Mouse (Mus musculus) liver, postnatal 0 days (tissue): ENCODE data around the gene Mgmt. TPM values are rescaled to one million over a fixed set of nuclear protein-coding genes. Genes with fewer than 3 reads are reported as not detected.

Source experiments
- ATAC-seq: fragments of 200-750 bp; cut with Nextera tagmentation; 2 replicates; pipeline ENCODE4 v1.8.0; 2017; ENCODE audit warnings: mild to moderate bottlenecking, moderate library complexity
- DNase-seq: peaks from one replicate; pipeline ENCODE4 v3.0.0-alpha.2; 2016
- H3K27ac ChIP-seq: fragments of 300-500 bp; sonication (generic); 2 replicates; pipeline ENCODE4 v1.5.1; 2014; ENCODE audit warnings: antibody characterized with exemption, moderate library complexity, mild to moderate bottlenecking, low read depth
- H3K27me3 ChIP-seq: fragments of 300-500 bp; sonication (generic); 2 replicates; pipeline ENCODE4 v1.6.1; 2014; ENCODE audit warnings: low read length, control low read depth, mixed read lengths; ENCODE audit not compliant: insufficient read depth
- H3K36me3 ChIP-seq: fragments of 300-500 bp; sonication (generic); replicated peaks from 2 replicates; pipeline ENCODE4 v1.6.1; 2014; ENCODE audit warnings: mild to moderate bottlenecking, control low read depth, low read length, moderate library complexity, mixed read lengths; ENCODE audit not compliant: insufficient read depth
- H3K4me1 ChIP-seq: fragments of 300-500 bp; sonication (generic); 2 replicates; pipeline ENCODE4 v1.6.1; 2014; ENCODE audit warnings: antibody characterized with exemption, mild to moderate bottlenecking, control low read depth; ENCODE audit not compliant: insufficient read depth
- H3K4me2 ChIP-seq: fragments of 300-500 bp; sonication (generic); 2 replicates; pipeline ENCODE4 v1.6.1; 2014; ENCODE audit warnings: low read depth, mild to moderate bottlenecking, low read length, moderate library complexity, mixed read lengths
- H3K4me3 ChIP-seq: fragments of 300-500 bp; sonication (generic); 2 replicates; pipeline ENCODE4 v1.5.1; 2014; ENCODE audit warnings: low read depth, low read length
- H3K9ac ChIP-seq: fragments of 300-500 bp; sonication (generic); replicated peaks from 2 replicates; pipeline ENCODE4 v1.6.1; 2014; ENCODE audit warnings: mild to moderate bottlenecking, moderate library complexity
- H3K9me3 ChIP-seq: fragments of 300-500 bp; sonication (generic); 2 replicates; pipeline ENCODE4 v1.6.1; 2016; ENCODE audit warnings: mild to moderate bottlenecking, control low read depth, low read length, mixed read lengths
- CTCF ChIP-seq: sonication (generic); IDR thresholded peaks from 2 replicates; pipeline ENCODE4 v1.5.1; 2016; ENCODE audit warnings: antibody characterized with exemption, low read depth
- EP300 ChIP-seq: IDR thresholded peaks from 2 replicates; pipeline ENCODE4 v1.6.1; 2016; ENCODE audit warnings: antibody characterized with exemption, low read depth, mild to moderate bottlenecking
- WGBS: fragments of 180-500 bp; shearing (Covaris S2); extraction: QIAGEN DNeasy Blood & Tissue Kit; methylation state at CpG from one replicate; pipeline ENCODE4 v1.1.7; 2014; ENCODE audit not compliant: insufficient replicate concordance; 5-methylcytosine and 5-hydroxymethylcytosine counted together
- polyA plus RNA-seq: library from polyadenylated mRNA; unstranded; fragments of >200 nt; fragmentation: Nextera tagmentation; extraction: Ambion mirVana; gene quantifications from 2 replicates; pipeline ENCODE4 v1.2.1, GENCODE M21; 2015

The Mgmt gene
- polyA plus RNA-seq, 1 experiment from 2014 or later, result 3.0 TPM

DNA sequence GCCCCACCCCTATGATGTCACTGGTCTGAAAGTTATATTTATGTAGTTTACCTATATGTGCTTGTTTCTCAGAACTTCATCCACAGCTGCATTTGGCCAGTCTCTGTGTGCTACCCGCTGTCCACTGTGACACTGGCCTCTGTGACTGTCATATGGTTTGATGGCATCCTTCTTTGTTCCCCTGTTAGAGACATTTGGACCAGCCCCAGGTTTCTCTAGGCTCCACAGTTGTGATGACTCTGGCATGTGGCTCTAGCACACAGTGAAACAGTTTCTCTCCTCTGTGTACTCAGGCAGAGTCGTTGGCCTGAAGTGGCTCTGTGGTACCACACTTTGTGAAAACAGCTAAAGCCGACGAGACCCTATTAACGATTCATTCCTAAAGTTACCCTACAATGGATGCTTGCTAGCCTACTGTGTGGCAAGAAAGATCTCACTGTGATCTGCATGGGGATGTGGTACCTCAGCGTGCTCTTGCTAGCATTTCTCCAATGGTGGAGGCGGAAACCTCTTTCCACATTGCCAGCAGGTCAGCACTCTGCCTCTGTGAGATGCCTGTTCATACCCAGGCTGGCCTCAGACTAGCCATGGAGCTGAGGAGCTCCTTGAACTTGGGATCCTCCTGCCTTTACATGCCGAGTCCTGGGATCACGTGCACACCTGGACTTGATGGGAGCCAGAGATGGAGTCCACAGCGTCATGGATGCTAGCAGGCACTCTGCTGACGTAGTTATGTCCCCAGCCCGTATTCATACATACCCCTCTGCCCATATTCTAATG is 26.8 kb downstream of the Mgmt start:
- TF ChIP-seq CTCF (no peak), EP300 (no peak)
- 82% methylated on average over 12 of the region's 12 CpGs for WGBS
- no peak overlapping the region for H3K27ac ChIP-seq

DNA sequence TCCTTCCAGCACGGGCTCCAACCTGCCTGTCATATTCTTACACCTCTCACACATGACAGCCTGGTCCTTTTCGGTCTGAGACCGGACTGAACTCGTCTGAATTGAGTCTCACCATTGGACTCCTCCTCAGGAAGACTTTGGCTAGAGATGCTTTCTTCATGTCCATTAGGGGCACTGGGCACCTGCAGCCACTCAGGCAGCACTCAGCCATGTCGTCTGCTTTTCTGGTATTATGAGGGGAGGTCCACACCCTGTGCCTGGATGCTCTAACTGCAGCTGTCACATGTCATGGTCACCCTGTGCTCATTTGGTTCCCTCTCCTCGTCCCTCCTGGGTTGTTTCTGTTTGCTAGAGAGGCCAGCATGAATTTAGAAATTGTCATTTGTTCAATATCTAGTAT is 27.8 kb downstream of the Mgmt start:
- no peak overlapping the region for H3K9ac ChIP-seq
- no peak for TF ChIP-seq EP300
- no peak for TF ChIP-seq CTCF
- H3K4me3 ChIP-seq, result no peak overlapping the region
- no peaks in the 10 kb centered on the region for H3K4me1 ChIP-seq
- ATAC-seq (no peak), DNase-seq (no peak)
- no peaks in the 10 kb centered on the region for H3K9me3 ChIP-seq
- no peaks in the 10 kb centered on the region for H3K36me3 ChIP-seq
- no peaks in the 10 kb centered on the region for H3K27me3 ChIP-seq
- H3K4me2 ChIP-seq, result no peak overlapping the region
- H3K27ac ChIP-seq, result no peak overlapping the region
- WGBS, result 76% methylated on average over 6 of the region's 6 CpGs

More for the DNA sequence above, 26.8 kb downstream of the Mgmt start:
- Histone ChIP-seq H3K4me1 (no peaks in the 10 kb centered on the region), H3K9ac (no peak overlapping the region), H3K4me2 (no peak overlapping the region), H3K36me3 (no peaks in the 10 kb centered on the region), H3K4me3 (no peak overlapping the region), H3K9me3 (no peaks in the 10 kb centered on the region), H3K27me3 (no peaks in the 10 kb centered on the region)
- ATAC-seq (no peak), DNase-seq (no peak)

DNA sequence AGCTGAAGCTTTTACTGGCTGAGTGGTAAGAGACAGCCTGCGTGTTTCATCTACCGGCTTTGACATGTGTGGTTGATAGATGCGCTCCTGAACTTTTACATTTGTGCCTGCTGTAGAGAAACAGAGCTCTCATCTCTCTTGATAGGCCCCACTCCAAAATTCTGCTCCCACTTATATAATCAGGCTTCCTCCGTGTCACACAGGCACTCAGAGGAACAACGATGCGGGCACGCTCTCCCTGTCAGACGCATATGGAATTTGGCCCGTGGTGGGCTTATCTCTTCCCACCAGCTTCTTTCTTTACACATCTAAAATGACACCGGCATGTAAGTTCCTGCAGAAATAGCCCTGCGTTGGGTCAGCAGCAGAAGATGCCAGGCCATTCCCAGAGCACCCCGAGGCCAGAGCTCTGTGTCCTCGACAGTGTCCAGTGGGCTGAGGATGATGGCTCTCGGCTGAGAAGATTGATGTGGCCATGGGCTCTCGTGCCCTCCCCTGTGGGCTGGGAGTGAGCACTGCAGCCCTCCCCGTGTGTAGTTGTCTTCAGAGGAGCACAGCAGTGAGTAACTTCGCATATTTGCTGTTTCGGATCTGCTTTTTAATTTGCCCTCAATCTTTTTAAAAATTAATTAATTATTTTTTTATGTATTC is 30.3 kb downstream of the Mgmt start:
- Histone ChIP-seq H3K36me3 (no peaks in the 10 kb centered on the region), H3K4me1 (no peaks in the 10 kb centered on the region), H3K9me3 (no peaks in the 10 kb centered on the region), H3K27me3 (no peaks in the 10 kb centered on the region), H3K9ac (no peak overlapping the region), H3K4me2 (no peak overlapping the region), H3K4me3 (no peak overlapping the region), H3K27ac (no peak overlapping the region)
- WGBS, result 66% methylated on average over 18 of the region's 18 CpGs
- TF ChIP-seq CTCF, result no peak
- TF ChIP-seq EP300, result no peak
- DNase-seq (no peak), ATAC-seq (peak; percentile 27; the same call in 1 of the 2 replicates)

DNA sequence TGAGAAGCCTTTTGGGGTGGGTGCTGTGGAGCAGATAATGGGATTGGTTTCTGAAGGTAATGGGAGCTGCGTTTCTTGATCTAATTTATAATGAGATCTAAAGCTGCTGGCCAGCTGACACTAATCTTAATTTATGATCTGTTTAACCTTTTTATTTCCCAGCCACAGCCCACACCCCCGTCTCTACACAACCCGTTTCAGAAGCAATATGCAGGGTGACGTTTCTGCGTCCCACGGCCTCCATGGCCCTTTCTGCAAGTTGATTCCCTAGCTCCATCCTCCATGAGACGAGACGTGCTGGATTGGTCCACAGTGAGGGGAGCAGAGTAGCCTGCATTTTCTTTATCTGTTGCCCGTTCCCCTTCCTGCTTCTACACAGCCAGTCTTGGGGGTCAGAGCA is 31.8 kb downstream of the Mgmt start:
- DNase-seq (no peak), ATAC-seq (no peak)
- Histone ChIP-seq H3K27me3 (no peaks in the 10 kb centered on the region), H3K9ac (no peak overlapping the region), H3K27ac (no peak overlapping the region), H3K36me3 (no peaks in the 10 kb centered on the region), H3K9me3 (no peaks in the 10 kb centered on the region), H3K4me3 (no peak overlapping the region), H3K4me1 (no peaks in the 10 kb centered on the region), H3K4me2 (no peak overlapping the region)
- TF ChIP-seq CTCF, result no peak
- no peak for TF ChIP-seq EP300
- 76% methylated on average over 9 of the region's 9 CpGs for WGBS

DNA sequence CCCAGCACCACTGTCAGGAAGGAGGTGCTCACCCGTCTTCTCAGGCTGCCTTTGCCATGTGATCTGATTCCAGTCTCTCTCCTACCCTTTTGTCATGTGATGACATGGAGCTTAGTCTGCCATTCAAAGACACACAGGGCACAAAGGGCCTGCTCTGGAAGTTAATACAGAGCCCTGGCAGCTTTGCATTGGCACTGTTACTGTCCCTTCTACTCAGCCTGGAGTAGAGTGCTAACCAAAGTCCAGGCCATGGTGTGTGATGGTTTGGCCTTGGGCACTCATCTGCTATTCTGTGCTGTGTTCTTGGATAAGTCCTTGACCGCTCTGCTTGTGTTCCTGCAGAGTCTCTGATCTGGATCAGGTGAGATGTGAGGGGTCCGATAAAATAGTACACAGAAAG is 36.0 kb downstream of the Mgmt start:
- 81% methylated on average over 3 of the region's 3 CpGs for WGBS
- H3K27ac ChIP-seq, result no peak overlapping the region
- no peaks in the 10 kb centered on the region for H3K36me3 ChIP-seq
- no peak for DNase-seq
- no peaks in the 10 kb centered on the region for H3K9me3 ChIP-seq
- no peak for ATAC-seq
- no peaks in the 10 kb centered on the region for H3K27me3 ChIP-seq
- H3K4me1 ChIP-seq, result no peaks in the 10 kb centered on the region
- TF ChIP-seq EP300, result no peak
- no peak for TF ChIP-seq CTCF
- no peak overlapping the region for H3K4me2 ChIP-seq
- no peak overlapping the region for H3K4me3 ChIP-seq
- no peak overlapping the region for H3K9ac ChIP-seq

DNA sequence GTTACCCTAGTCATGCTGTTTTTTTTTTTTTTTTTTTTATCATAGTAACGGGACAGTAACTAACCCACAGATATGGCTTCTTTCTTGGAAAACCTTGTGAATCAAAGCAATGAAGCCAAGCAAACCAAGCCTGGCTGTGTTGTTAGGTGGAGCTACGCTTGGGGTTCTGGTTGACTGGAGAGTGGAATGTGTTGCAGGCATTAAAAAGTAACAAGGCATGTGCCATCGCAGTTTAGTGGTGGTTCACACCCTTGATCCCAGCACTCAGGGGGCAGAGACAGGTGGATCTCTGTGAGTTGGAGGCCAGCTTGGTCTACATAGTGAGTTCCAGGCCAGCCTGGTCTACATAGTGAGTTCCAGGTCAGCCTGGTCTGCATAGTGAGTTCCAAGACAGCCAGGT is 39.0 kb downstream of the Mgmt start:
- DNase-seq (no peak), ATAC-seq (no peak)
- Histone ChIP-seq H3K4me3 (no peak overlapping the region), H3K36me3 (no peaks in the 10 kb centered on the region), H3K9me3 (no peaks in the 10 kb centered on the region), H3K27ac (no peak overlapping the region), H3K4me2 (no peak overlapping the region), H3K9ac (no peak overlapping the region), H3K27me3 (no peaks in the 10 kb centered on the region), H3K4me1 (no peaks in the 10 kb centered on the region)
- WGBS, result 81% methylated on average over 3 of the region's 3 CpGs
- TF ChIP-seq EP300, result no peak
- TF ChIP-seq CTCF, result no peak
